In genomic region chr15:89074613-89075477, GRCm38 (mm10) we compare ENCODE assay signal across 8 mouse cellular contexts. TPM values are rescaled to one million over a fixed set of nuclear protein-coding genes. Genes with fewer than 3 reads are reported as not detected.
DNase-seq lines count a peak whose midpoint lies in the region; ATAC-seq and TF ChIP-seq lines count a peak whose summit lies in the region.

TSS of gene Trabd (plus strand) at chr15:89075124.

- peak within 1 kb of the TSS; percentile 96 for H3K4me2 ChIP-seq in heart, postnatal 0 days (ENCODE audit: low read depth, low read length)
- H3K4me2 ChIP-seq in midbrain, embryonic 16.5 days (ENCODE audit: low read length): peak within 1 kb of the TSS; percentile 85

- peak within 1 kb of the TSS; percentile 85 for H3K27ac ChIP-seq in cerebellum, adult 2 months (ENCODE audit: insufficient read depth, low read length)
- H3K27ac ChIP-seq in ES-E14 (ENCODE audit: insufficient read depth, low read depth, low read length, poor library complexity, severe bottlenecking): no peak within 1 kb of the TSS
- H3K27ac ChIP-seq in embryonic fibroblast, embryonic 13.5 days (ENCODE audit: insufficient read depth, low read length): peak within 1 kb of the TSS; percentile 57
- peak within 1 kb of the TSS; percentile 96 for H3K27ac ChIP-seq in heart, postnatal 0 days (ENCODE audit: low read depth)
- H3K27ac ChIP-seq in midbrain, embryonic 16.5 days (ENCODE audit: low read length): peak within 1 kb of the TSS; percentile 79

- no peak for TF ChIP-seq CTCF in cerebellum, adult 2 months (IDR thresholded peaks at IDR 0.05; ENCODE audit: borderline replicate concordance, insufficient read depth, low read depth, low read length)
- TF ChIP-seq CTCF in embryonic fibroblast, embryonic 13.5 days (IDR thresholded peaks at IDR 0.05; ENCODE audit: borderline replicate concordance, insufficient read depth, low read length): no peak
- no peak for TF ChIP-seq CTCF in heart, postnatal 0 days (IDR thresholded peaks at IDR 0.05; ENCODE audit: low read depth)

- 0 out of 2 replicates have a peak, but pooled peaks have one; percentile 16 for TF ChIP-seq EP300 in heart, postnatal 0 days (IDR thresholded peaks at IDR 0.05; ENCODE audit: low read depth)

- 18% methylated on average over 11 of the region's 11 CpGs for WGBS in cerebellum, adult 2 months
- 9% methylated on average over 11 of the region's 11 CpGs for WGBS in heart, postnatal 0 days
- WGBS in midbrain, embryonic 16.5 days: 21% methylated on average over 11 of the region's 11 CpGs

- H3K9me3 ChIP-seq in ES-E14 (ENCODE audit: control insufficient read depth, insufficient read depth, low read depth, low read length): no peaks in the 10 kb centered on the region
- no peaks in the 10 kb centered on the region for H3K9me3 ChIP-seq in heart, postnatal 0 days (replicated peaks; ENCODE audit: control insufficient read depth, low read length)
- H3K9me3 ChIP-seq in midbrain, embryonic 16.5 days (replicated peaks; ENCODE audit: control insufficient read depth, low read length, poor library complexity, severe bottlenecking): no peaks in the 10 kb centered on the region

- peak within 1 kb of the TSS; percentile 62; the same call in 1 of the 2 replicates for H3K9ac ChIP-seq in ES-E14 (ENCODE audit: insufficient read depth, low read depth, low read length, poor library complexity, severe bottlenecking)
- peak within 1 kb of the TSS; percentile 86 for H3K9ac ChIP-seq in heart, postnatal 0 days (replicated peaks; ENCODE audit: low read depth, low read length)
- H3K9ac ChIP-seq in midbrain, embryonic 16.5 days (ENCODE audit: low read depth, low read length): peak within 1 kb of the TSS; percentile 89

- no peak for DNase-seq in cerebellum, adult 2 months
- DNase-seq in cerebellum, adult 11-12 months: no peak
- DNase-seq in ES-E14 (ENCODE audit: low read depth, low spot score): no peak
- peak; percentile 26 for DNase-seq in heart, postnatal 0 days (ENCODE audit: low spot score)
- no peak for DNase-seq in left cerebral cortex, adult 8-10 months (ENCODE audit: low spot score in 2 of 2)
- no peak for DNase-seq in right cerebral cortex, postnatal 4 days

- peak within 1 kb of the TSS; percentile 80 for H3K4me3 ChIP-seq in cerebellum, adult 2 months (replicated peaks; ENCODE audit: insufficient read depth, low read depth, low read length)
- peak within 1 kb of the TSS; percentile 59 to 78 for H3K4me3 ChIP-seq in ES-E14 (ENCODE audit: insufficient read depth in 1 of 2, low read depth in 1 of 2, low read length in 2 of 2, poor library complexity in 1 of 2, severe bottlenecking in 1 of 2)
- H3K4me3 ChIP-seq in embryonic fibroblast, embryonic 13.5 days (ENCODE audit: insufficient read depth, low read length): peak within 1 kb of the TSS; percentile 60
- H3K4me3 ChIP-seq in heart, postnatal 0 days (ENCODE audit: low read depth, low read length): peak within 1 kb of the TSS; percentile 88
- H3K4me3 ChIP-seq in midbrain, embryonic 16.5 days (ENCODE audit: low read depth, low read length): peak within 1 kb of the TSS; percentile 77

- peaks cover 31% of the 10 kb centered on the region for H3K4me1 ChIP-seq in cerebellum, adult 2 months (ENCODE audit: control insufficient read depth, insufficient read depth, low read length)
- peaks cover 0 to 14% of the 10 kb centered on the region in 2 experiments; a peak in 2 of 4 replicates for H3K4me1 ChIP-seq in ES-E14 (ENCODE audit: control insufficient read depth in 2 of 2, insufficient read depth in 2 of 2, low read length in 2 of 2, poor library complexity in 1 of 2)
- peaks cover 10% of the 10 kb centered on the region; the same call in 1 of the 2 replicates for H3K4me1 ChIP-seq in embryonic fibroblast, embryonic 13.5 days (ENCODE audit: control insufficient read depth, insufficient read depth, low read length)
- H3K4me1 ChIP-seq in heart, postnatal 0 days (ENCODE audit: control insufficient read depth, insufficient read depth): peaks cover 48% of the 10 kb centered on the region
- peaks cover 29% of the 10 kb centered on the region for H3K4me1 ChIP-seq in midbrain, embryonic 16.5 days (ENCODE audit: control insufficient read depth, insufficient read depth, low read length)

- no peaks in the 10 kb centered on the region for H3K27me3 ChIP-seq in cerebellum, adult 2 months (ENCODE audit: control insufficient read depth, insufficient read depth, low read length)
- H3K27me3 ChIP-seq in heart, postnatal 0 days (ENCODE audit: control insufficient read depth, insufficient read depth, low read length): no peaks in the 10 kb centered on the region
- H3K27me3 ChIP-seq in midbrain, embryonic 16.5 days (ENCODE audit: control insufficient read depth, insufficient read depth, low read depth, low read length): no peaks in the 10 kb centered on the region

- in situ Hi-C loops in ES-E14 (cut with MboI; ENCODE audit: low sequenced_read_pairs in 2 of 2, unreplicated experiment in 2 of 2): no loop called here

- ATAC-seq in heart, postnatal 0 days (ENCODE audit: insufficient read depth, low read depth): peak; percentile 7; the same call in 1 of the 2 replicates
- no peak for ATAC-seq in midbrain, embryonic 16.5 days

- no peaks in the 10 kb centered on the region for H3K36me3 ChIP-seq in ES-E14 (ENCODE audit: control insufficient read depth, insufficient read depth, low read length, poor library complexity, severe bottlenecking)
- H3K36me3 ChIP-seq in heart, postnatal 0 days (replicated peaks; ENCODE audit: control insufficient read depth, insufficient read depth, low read length): no peaks in the 10 kb centered on the region; the same call in 1 of the 2 replicates
- H3K36me3 ChIP-seq in midbrain, embryonic 16.5 days (ENCODE audit: control insufficient read depth, insufficient read depth, low read length): peaks cover 2% of the 10 kb centered on the region; the same call in 1 of the 2 replicates

- TF ChIP-seq POLR2A in cerebellum, adult 2 months (IDR thresholded peaks at IDR 0.05; ENCODE audit: borderline replicate concordance, insufficient read depth, low read length): no peak
- TF ChIP-seq POLR2A in embryonic fibroblast, embryonic 13.5 days (IDR thresholded peaks at IDR 0.05; ENCODE audit: low read depth, low read length): no peak

TF ChIP-seq in ES-E14, 5 proteins besides CTCF, POLR2A, EP300 and RAD21:
- no peak for TF ChIP-seq HCFC1 (IDR thresholded peaks at IDR 0.05; ENCODE audit: borderline replicate concordance, insufficient read depth, low read length)
- TF ChIP-seq CHD2 (IDR thresholded peaks at IDR 0.05; ENCODE audit: low read depth, low read length): no peak
- no peak for TF ChIP-seq MAFK (IDR thresholded peaks at IDR 0.05; ENCODE audit: insufficient read depth, low read depth, low read length)
- no peak for TF ChIP-seq ZC3H11A (IDR thresholded peaks at IDR 0.05; ENCODE audit: borderline replicate concordance, low read depth, low read length)
- no peak for TF ChIP-seq ZNF384 (IDR thresholded peaks at IDR 0.05; ENCODE audit: low read depth, low read length)

RNA-seq across cellular contexts. Expression of gene Trabd, which starts in this region (rescaled TPM):
- 52.5 and 56.4 TPM in 2 replicates for polyA plus RNA-seq in cerebellum, adult 2 months (2012; rRNA removed)
- total RNA-seq in ES-E14 (2012; rRNA removed): 24.2 and 29.9 TPM in 2 replicates
- 18.1 and 20.5 TPM in 2 replicates for polyA plus RNA-seq in embryonic fibroblast, embryonic 13.5 days (2011; ENCODE audit: insufficient read length, low read depth, missing spikeins)
- total RNA-seq in heart, postnatal 0 days (2014; rRNA removed; ENCODE audit: low replicate concordance): 59.2 and 61.2 TPM in 2 replicates
- 46.6 and 46.7 TPM in 2 replicates for polyA plus RNA-seq in heart, postnatal 0 days (2015; fragmentation: Nextera tagmentation; extraction: Ambion mirVana)
- 10 to 100 TPM; 17.3 to 21.8 (median 18.0) TPM for total RNA-seq in left cerebral cortex, adult 8-10 months (2022)
- polyA plus RNA-seq in midbrain, embryonic 16.5 days (2015; fragmentation: Nextera tagmentation; extraction: Ambion mirVana): 36.8 and 39.9 TPM in 2 replicates
